Mouse (Mus musculus): ENCODE measurements at regions not wholly inside any gene's neighbourhood (a gene's known extent, or its start where the extent isn't known, plus 50 kb on each side); places are given as distances from the start of the nearest gene placed in this dataset.

DNA sequence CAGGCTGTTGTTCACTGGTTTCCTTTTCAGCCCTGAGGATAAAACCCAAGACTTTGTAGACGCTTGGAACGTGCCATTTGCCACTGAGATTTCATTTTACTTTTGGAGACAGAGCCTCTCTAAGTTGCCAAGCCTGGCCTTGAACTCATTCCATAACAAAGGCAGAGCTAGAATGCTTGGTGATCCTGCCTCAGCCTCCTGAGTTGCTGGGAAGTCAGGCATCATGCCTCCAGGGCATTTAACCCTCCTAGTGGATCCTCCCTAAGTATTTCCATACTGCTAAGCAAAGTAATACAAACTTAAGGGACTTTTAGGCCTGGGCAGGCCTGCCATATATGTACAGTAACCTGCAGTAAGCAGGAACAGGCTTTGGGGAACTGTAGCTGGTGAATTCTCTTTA is 104.2 kb downstream of the Zfp619 start:
- TF ChIP-seq CTCF (IDR thresholded peaks at IDR 0.05; ENCODE audit: control insufficient read depth, insufficient read depth, insufficient replicate concordance, low read depth, low read length) (no peak), POLR2A (IDR thresholded peaks at IDR 0.05; ENCODE audit: control insufficient read depth, low read depth, low read length) (no peak)
